10 mouse cellular contexts compared by ENCODE assay signal in the genomic region with DNA sequence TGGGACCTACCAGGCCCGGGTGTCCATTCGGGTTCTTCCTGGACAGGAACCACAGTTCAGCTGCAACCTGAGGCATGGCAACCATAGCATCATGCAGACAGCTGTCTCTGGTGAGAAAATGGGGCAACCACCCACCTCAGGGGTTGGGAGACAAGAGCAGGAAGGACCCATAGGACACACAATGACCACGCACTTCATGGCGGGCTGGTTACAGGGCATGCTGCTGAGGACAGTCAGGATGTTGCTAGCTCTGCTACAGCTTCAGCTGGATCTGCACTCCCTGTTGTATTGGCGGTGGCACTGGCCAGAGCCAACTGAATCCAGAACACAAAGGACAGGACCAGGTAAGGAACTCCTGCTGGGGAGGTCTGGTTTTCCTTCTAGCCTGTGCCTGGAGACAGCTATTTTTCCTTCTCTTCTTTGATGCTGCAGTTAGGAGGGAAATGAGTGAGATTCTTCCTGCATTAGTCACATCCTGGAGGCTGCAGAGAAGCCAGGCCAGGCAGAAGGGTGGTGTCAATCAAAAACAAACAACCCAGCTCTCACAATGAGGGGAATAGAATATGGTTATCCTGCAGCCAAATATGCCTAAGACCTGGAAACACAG. TPM values are rescaled to one million over a fixed set of nuclear protein-coding genes. Genes with fewer than 3 reads are reported as not detected.
DNase-seq lines count a peak whose midpoint lies in the region; ATAC-seq lines count a peak whose summit lies in the region.
"Had no signal": no experiment of that assay in that cellular context is flagged by ENCODE, and none has a peak within 500 bp of the region (broad histone marks: within the 10 kb centered on the region; RNA-seq: fewer than 3 reads in every experiment).

No protein-coding gene starts in this region.

- intact Hi-C loops in left cerebral cortex, postnatal 14 days (cut with DNase I), result no loop called here

- H3K27me3 ChIP-seq in hindbrain, embryonic 11.5 days (ENCODE audit: control insufficient read depth, insufficient read depth, low read length), result no peaks in the 10 kb centered on the region
- no peaks in the 10 kb centered on the region for H3K27me3 ChIP-seq in hindbrain, embryonic 12.5 days
- H3K27me3 ChIP-seq in embryonic facial prominence, embryonic 15.5 days, result no peaks in the 10 kb centered on the region

- 76% methylated on average over 5 of the region's 5 CpGs for WGBS in hindbrain, embryonic 11.5 days
- WGBS in hindbrain, embryonic 12.5 days, result 79% methylated on average over 5 of the region's 5 CpGs
- WGBS in embryonic facial prominence, embryonic 15.5 days, result 73% methylated on average over 5 of the region's 5 CpGs

- no peak for ATAC-seq in hindbrain, embryonic 11.5 days (ENCODE audit: low FRiP score)
- no peak for ATAC-seq in hindbrain, embryonic 12.5 days (ENCODE audit: low FRiP score)
- ATAC-seq in embryonic facial prominence, embryonic 15.5 days (ENCODE audit: insufficient number of reproducible peaks, low FRiP score, low TSS enrichment, low read depth), result 0 out of 2 replicates have a peak, but pooled peaks have one; percentile 39

- H3K4me2 ChIP-seq in hindbrain, embryonic 11.5 days (replicated peaks; ENCODE audit: low read depth, low read length), result no peak overlapping the region
- H3K4me2 ChIP-seq in hindbrain, embryonic 12.5 days (replicated peaks), result no peak overlapping the region
- no peak overlapping the region for H3K4me2 ChIP-seq in embryonic facial prominence, embryonic 15.5 days (replicated peaks)

- H3K4me1 ChIP-seq in hindbrain, embryonic 11.5 days (replicated peaks; ENCODE audit: control insufficient read depth, insufficient read depth, low read length), result no peaks in the 10 kb centered on the region
- no peaks in the 10 kb centered on the region for H3K4me1 ChIP-seq in hindbrain, embryonic 12.5 days
- H3K4me1 ChIP-seq in embryonic facial prominence, embryonic 15.5 days, result peaks cover 7% of the 10 kb centered on the region; the same call in 1 of the 2 replicates

- DNase-seq in hindbrain, embryonic 11.5 days (ENCODE audit: low spot score), result no peak
- peak; percentile 24 for DNase-seq in kidney, adult 11 months
- DNase-seq in mesoderm, embryonic 11.5 days (ENCODE audit: low read depth, low spot score), result peak; percentile 31
- no peak for DNase-seq in frontal cortex, postnatal 10 days (ENCODE audit: low spot score in 2 of 2)
- DNase-seq in left cerebral cortex, postnatal 14 days (ENCODE audit: low spot score in 2 of 2), result no peak
- no peak for DNase-seq in spleen, adult 18-20 months
- DNase-seq: cerebellum, postnatal 25 days had no signal

- H3K9ac ChIP-seq in hindbrain, embryonic 11.5 days (ENCODE audit: low read depth, low read length), result no peak overlapping the region
- no peak overlapping the region for H3K9ac ChIP-seq in hindbrain, embryonic 12.5 days
- no peak overlapping the region for H3K9ac ChIP-seq in embryonic facial prominence, embryonic 15.5 days

- H3K36me3 ChIP-seq in hindbrain, embryonic 11.5 days (ENCODE audit: control insufficient read depth, insufficient read depth, low read length), result no peaks in the 10 kb centered on the region
- H3K36me3 ChIP-seq in hindbrain, embryonic 12.5 days, result no peaks in the 10 kb centered on the region
- no peaks in the 10 kb centered on the region for H3K36me3 ChIP-seq in embryonic facial prominence, embryonic 15.5 days

- peak overlapping the region; percentile 24; the same call in 1 of the 2 replicates for H3K27ac ChIP-seq in hindbrain, embryonic 11.5 days (ENCODE audit: low read depth, low read length)
- H3K27ac ChIP-seq in hindbrain, embryonic 12.5 days, result no peak overlapping the region
- 0 out of 2 replicates have a peak overlapping the region, but pooled peaks have one; percentile 23 for H3K27ac ChIP-seq in embryonic facial prominence, embryonic 15.5 days (replicated peaks)

- H3K4me3 ChIP-seq in hindbrain, embryonic 11.5 days (ENCODE audit: low read depth, low read length), result no peak overlapping the region
- no peak overlapping the region for H3K4me3 ChIP-seq in hindbrain, embryonic 12.5 days
- H3K4me3 ChIP-seq in embryonic facial prominence, embryonic 15.5 days (replicated peaks), result no peak overlapping the region

- no peaks in the 10 kb centered on the region for H3K9me3 ChIP-seq in hindbrain, embryonic 11.5 days (ENCODE audit: control insufficient read depth, low read length)
- H3K9me3 ChIP-seq in hindbrain, embryonic 12.5 days (replicated peaks), result 0 out of 2 replicates have a peak, but pooled peaks cover 3% of the 10 kb centered on the region
- no peaks in the 10 kb centered on the region for H3K9me3 ChIP-seq in embryonic facial prominence, embryonic 15.5 days (replicated peaks)

RNA-seq across cellular contexts. Expression of gene Pglyrp1, which starts 12.7 kb away (rescaled TPM):
- 2.8 and 2.9 TPM in 2 replicates for polyA plus RNA-seq in hindbrain, embryonic 11.5 days (2014; fragmentation: Nextera tagmentation; extraction: Ambion mirVana)
- polyA plus RNA-seq in hindbrain, embryonic 12.5 days (2016; fragmentation: Nextera tagmentation; extraction: Ambion mirVana), result 2.9 and 3.8 TPM in 2 replicates
- polyA plus RNA-seq in embryonic facial prominence, embryonic 15.5 days (2015; fragmentation: Nextera tagmentation; extraction: Ambion mirVana), result 9.7 and 16.3 TPM in 2 replicates
- 10 to 100 TPM; 25.1 to 34.5 TPM for total RNA-seq in left cerebral cortex, postnatal 14 days (2021)

RNA-seq across cellular contexts. Expression of gene Mill2, which starts 18.6 kb away (rescaled TPM):
- polyA plus RNA-seq in hindbrain, embryonic 11.5 days (2014; fragmentation: Nextera tagmentation; extraction: Ambion mirVana), result 0.13 and 0.48 TPM in 2 replicates
- polyA plus RNA-seq in hindbrain, embryonic 12.5 days (2016; fragmentation: Nextera tagmentation; extraction: Ambion mirVana), result 0.27 and 0.45 TPM in 2 replicates
- polyA plus RNA-seq in embryonic facial prominence, embryonic 15.5 days (2015; fragmentation: Nextera tagmentation; extraction: Ambion mirVana), result 1.0 and 1.1 TPM in 2 replicates
- total RNA-seq in left cerebral cortex, postnatal 14 days (2021), result 1 to 10 TPM; 1.3 to 2.0 TPM

RNA-seq across cellular contexts. Expression of gene Psg17, which starts 37.0 kb away (rescaled TPM):
- not detected in 2 replicates for polyA plus RNA-seq in hindbrain, embryonic 11.5 days (2014; fragmentation: Nextera tagmentation; extraction: Ambion mirVana)
- not detected in 2 replicates for polyA plus RNA-seq in hindbrain, embryonic 12.5 days (2016; fragmentation: Nextera tagmentation; extraction: Ambion mirVana)
- polyA plus RNA-seq in embryonic facial prominence, embryonic 15.5 days (2015; fragmentation: Nextera tagmentation; extraction: Ambion mirVana), result not detected in 2 replicates
- not detected for total RNA-seq in left cerebral cortex, postnatal 14 days (2021)
- total RNA-seq: ES-E14 had no signal

RNA-seq across cellular contexts. Expression of gene Ccdc61, which starts 51.8 kb away (rescaled TPM):
- 22.9 and 27.3 TPM in 2 replicates for polyA plus RNA-seq in hindbrain, embryonic 11.5 days (2014; fragmentation: Nextera tagmentation; extraction: Ambion mirVana)
- polyA plus RNA-seq in hindbrain, embryonic 12.5 days (2016; fragmentation: Nextera tagmentation; extraction: Ambion mirVana), result 28.8 and 31.9 TPM in 2 replicates
- 31.8 and 40.3 TPM in 2 replicates for polyA plus RNA-seq in embryonic facial prominence, embryonic 15.5 days (2015; fragmentation: Nextera tagmentation; extraction: Ambion mirVana)
- total RNA-seq in left cerebral cortex, postnatal 14 days (2021), result 10 to 100 TPM; 11.6 to 13.0 TPM

Comparison
In these comparisons a context has a peak if more than half of its experiments do, and no peak if none do; other contexts are left out.
1. DNase-seq: peak in kidney, adult 11 months (single experiment) and mesoderm, embryonic 11.5 days (single experiment); none in hindbrain, embryonic 11.5 days (single experiment), frontal cortex, postnatal 10 days (0 of 2), left cerebral cortex, postnatal 14 days (0 of 2) and spleen, adult 18-20 months (0 of 2).